Mouse (Mus musculus): ENCODE data around the gene Gm20219. TPM values are rescaled to one million over a fixed set of nuclear protein-coding genes. Genes with fewer than 3 reads are reported as not detected.

Gm20219 gene
- polyA plus RNA-seq, 1 experiment from 2014 or later, result 1.0 TPM

GRCm38 (mm10) chr17:56551841-56552581, 2.2 kb downstream of the Gm20219 start:
- H3K27ac ChIP-seq, result no peak overlapping the region
- no peak overlapping the region for H3K4me2 ChIP-seq
- no peak overlapping the region for H3K9ac ChIP-seq (replicated peaks)
- no peaks in the 10 kb centered on the region for H3K4me1 ChIP-seq (replicated peaks)
- no peak for ATAC-seq (ENCODE audit: insufficient number of reproducible peaks, insufficient read depth, low FRiP score, low TSS enrichment, low read depth)
- H3K9me3 ChIP-seq, result no peaks in the 10 kb centered on the region
- H3K27me3 ChIP-seq, result no peaks in the 10 kb centered on the region
- 75% methylated on average over 6 of the region's 6 CpGs for WGBS
- no peak overlapping the region for H3K4me3 ChIP-seq (replicated peaks)
- no peaks in the 10 kb centered on the region for H3K36me3 ChIP-seq

- H3K4me2 ChIP-seq, result no peak overlapping the region
- H3K4me3 ChIP-seq (replicated peaks), result no peak overlapping the region
- H3K4me1 ChIP-seq (replicated peaks), result no peaks in the 10 kb centered on the region
- no peak overlapping the region for H3K9ac ChIP-seq (replicated peaks)
- H3K27me3 ChIP-seq, result no peaks in the 10 kb centered on the region
- H3K27ac ChIP-seq, result no peak overlapping the region
- WGBS, result 74% methylated on average over 12 of the region's 12 CpGs
- H3K36me3 ChIP-seq, result no peaks in the 10 kb centered on the region
- H3K9me3 ChIP-seq, result no peaks in the 10 kb centered on the region
- no peak for ATAC-seq (ENCODE audit: insufficient number of reproducible peaks, insufficient read depth, low FRiP score, low TSS enrichment, low read depth)
Observed at GRCm38 (mm10) chr17:56550784-56551475, 3.3 kb downstream of the Gm20219 start.

- no peak overlapping the region for H3K4me2 ChIP-seq
- H3K36me3 ChIP-seq, result no peaks in the 10 kb centered on the region
- no peak overlapping the region for H3K4me3 ChIP-seq (replicated peaks)
- 39% methylated on average over 4 of the region's 4 CpGs for WGBS
- no peaks in the 10 kb centered on the region for H3K9me3 ChIP-seq
- H3K4me1 ChIP-seq (replicated peaks), result no peaks in the 10 kb centered on the region
- ATAC-seq (ENCODE audit: insufficient number of reproducible peaks, insufficient read depth, low FRiP score, low TSS enrichment, low read depth), result no peak
- H3K27ac ChIP-seq, result no peak overlapping the region
- H3K27me3 ChIP-seq, result no peaks in the 10 kb centered on the region
- H3K9ac ChIP-seq (replicated peaks), result no peak overlapping the region; the same call in 1 of the 2 replicates
Observed at GRCm38 (mm10) chr17:56548605-56549105, 5.5 kb downstream of the Gm20219 start.

- Histone ChIP-seq H3K9me3 (no peaks in the 10 kb centered on the region), H3K4me2 (no peak overlapping the region), H3K36me3 (no peaks in the 10 kb centered on the region), H3K4me1 (replicated peaks) (0 out of 2 replicates have a peak, but pooled peaks cover under 1% of the 10 kb centered on the region), H3K27ac (no peak overlapping the region), H3K27me3 (no peaks in the 10 kb centered on the region), H3K9ac (replicated peaks) (no peak overlapping the region), H3K4me3 (replicated peaks) (no peak overlapping the region)
- 67% methylated on average over 9 of the region's 9 CpGs for WGBS
- ATAC-seq (ENCODE audit: insufficient number of reproducible peaks, insufficient read depth, low FRiP score, low TSS enrichment, low read depth), result no peak; the same call in 1 of the 2 replicates
Observed at GRCm38 (mm10) chr17:56547846-56548604, 6.2 kb downstream of the Gm20219 start.

- Histone ChIP-seq H3K36me3 (no peaks in the 10 kb centered on the region), H3K9me3 (no peaks in the 10 kb centered on the region), H3K27me3 (no peaks in the 10 kb centered on the region), H3K4me3 (replicated peaks) (no peak overlapping the region), H3K4me1 (replicated peaks) (0 out of 2 replicates have a peak, but pooled peaks cover 6% of the 10 kb centered on the region), H3K9ac (replicated peaks) (no peak overlapping the region), H3K27ac (no peak overlapping the region), H3K4me2 (no peak overlapping the region)
- ATAC-seq (ENCODE audit: insufficient number of reproducible peaks, insufficient read depth, low FRiP score, low TSS enrichment, low read depth), result no peak
- WGBS, result 70% methylated on average over 17 of the region's 17 CpGs
Observed at GRCm38 (mm10) chr17:56547116-56547845, 6.9 kb downstream of the Gm20219 start.

DNA sequence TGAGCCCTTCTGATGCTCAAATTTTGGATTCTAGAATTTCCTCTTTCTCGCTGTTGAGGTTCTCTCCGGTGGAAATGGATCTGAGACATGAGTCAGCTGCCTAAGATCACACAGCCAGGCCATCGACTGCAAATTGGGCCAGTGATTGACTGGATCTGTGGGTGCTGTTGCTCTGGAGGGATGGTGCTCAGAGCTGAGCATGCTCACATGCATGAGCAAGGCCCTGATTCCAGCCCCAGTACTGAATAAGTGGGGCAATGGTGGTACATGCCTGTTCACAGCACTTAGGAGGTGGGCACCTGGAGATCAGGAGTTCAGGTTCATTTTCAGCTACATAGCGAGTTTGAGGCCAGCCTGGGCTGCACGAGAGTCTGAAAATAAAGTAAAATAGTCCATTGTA, 7.6 kb downstream of the Gm20219 start:
- Histone ChIP-seq H3K4me2 (no peak overlapping the region), H3K27ac (no peak overlapping the region), H3K9ac (replicated peaks) (no peak overlapping the region), H3K36me3 (no peaks in the 10 kb centered on the region), H3K9me3 (no peaks in the 10 kb centered on the region), H3K4me1 (replicated peaks) (0 out of 2 replicates have a peak, but pooled peaks cover 6% of the 10 kb centered on the region), H3K4me3 (replicated peaks) (no peak overlapping the region), H3K27me3 (no peaks in the 10 kb centered on the region)
- 87% methylated on average over 5 of the region's 5 CpGs for WGBS
- no peak for ATAC-seq (ENCODE audit: insufficient number of reproducible peaks, insufficient read depth, low FRiP score, low TSS enrichment, low read depth)

- H3K36me3 ChIP-seq, result no peaks in the 10 kb centered on the region
- no peak overlapping the region for H3K27ac ChIP-seq
- H3K27me3 ChIP-seq, result no peaks in the 10 kb centered on the region
- no peak for ATAC-seq (ENCODE audit: insufficient number of reproducible peaks, insufficient read depth, low FRiP score, low TSS enrichment, low read depth)
- H3K4me2 ChIP-seq, result no peak overlapping the region
- no peaks in the 10 kb centered on the region for H3K9me3 ChIP-seq
- H3K9ac ChIP-seq (replicated peaks), result no peak overlapping the region
- H3K4me1 ChIP-seq (replicated peaks), result 0 out of 2 replicates have a peak, but pooled peaks cover 6% of the 10 kb centered on the region
- WGBS, result 72% methylated on average over 1 of the region's 1 CpGs
- H3K4me3 ChIP-seq (replicated peaks), result no peak overlapping the region
Observed at GRCm38 (mm10) chr17:56545945-56546344, 8.2 kb downstream of the Gm20219 start.

DNA sequence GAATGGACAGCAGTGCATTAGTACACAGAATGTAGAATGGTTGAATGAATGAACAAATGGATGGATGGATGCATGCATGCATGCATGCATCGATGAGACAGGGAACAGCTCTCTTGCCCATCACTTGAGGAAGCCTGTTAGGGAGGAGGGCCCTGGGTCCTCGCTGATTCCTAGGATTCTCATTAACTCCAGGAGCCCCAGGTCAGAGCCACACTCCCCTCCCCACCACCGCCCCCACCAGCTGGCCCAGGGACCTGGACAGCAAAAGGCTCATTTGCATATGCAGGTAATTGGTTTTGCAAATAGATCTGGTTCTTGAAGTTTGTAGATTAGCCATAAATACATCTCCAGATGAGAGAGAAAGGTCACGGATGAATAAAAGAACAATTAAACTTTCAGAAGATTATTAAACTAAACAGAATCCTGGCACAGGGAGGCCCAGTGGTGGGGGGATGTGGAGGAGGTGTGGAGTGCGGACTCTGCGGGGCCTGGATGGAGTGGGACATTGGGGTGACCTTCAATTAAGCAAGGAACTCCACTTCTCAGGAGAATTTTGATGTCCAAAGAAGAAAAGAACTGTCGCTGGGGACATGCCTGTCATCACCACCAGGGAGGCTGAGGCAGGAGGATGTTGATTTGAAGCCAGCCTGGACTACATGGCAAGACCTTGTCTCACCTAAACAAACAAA, 9.3 kb downstream of the Gm20219 start:
- Histone ChIP-seq H3K9ac (replicated peaks) (no peak overlapping the region), H3K27ac (no peak overlapping the region), H3K4me1 (replicated peaks) (0 out of 2 replicates have a peak, but pooled peaks cover 6% of the 10 kb centered on the region), H3K27me3 (no peaks in the 10 kb centered on the region), H3K9me3 (no peaks in the 10 kb centered on the region), H3K4me3 (replicated peaks) (no peak overlapping the region), H3K4me2 (no peak overlapping the region), H3K36me3 (no peaks in the 10 kb centered on the region)
- ATAC-seq (ENCODE audit: insufficient number of reproducible peaks, insufficient read depth, low FRiP score, low TSS enrichment, low read depth), result no peak
- 75% methylated on average over 7 of the region's 7 CpGs for WGBS

- Histone ChIP-seq H3K27me3 (no peaks in the 10 kb centered on the region), H3K36me3 (no peaks in the 10 kb centered on the region), H3K9ac (replicated peaks) (no peak overlapping the region), H3K4me1 (replicated peaks) (0 out of 2 replicates have a peak, but pooled peaks cover 6% of the 10 kb centered on the region), H3K4me3 (replicated peaks) (no peak overlapping the region), H3K4me2 (no peak overlapping the region), H3K27ac (no peak overlapping the region), H3K9me3 (no peaks in the 10 kb centered on the region)
- WGBS, result 71% methylated on average over 3 of the region's 3 CpGs
- no peak for ATAC-seq (ENCODE audit: insufficient number of reproducible peaks, insufficient read depth, low FRiP score, low TSS enrichment, low read depth)
Observed at GRCm38 (mm10) chr17:56543684-56544224, 10.4 kb downstream of the Gm20219 start.

DNA sequence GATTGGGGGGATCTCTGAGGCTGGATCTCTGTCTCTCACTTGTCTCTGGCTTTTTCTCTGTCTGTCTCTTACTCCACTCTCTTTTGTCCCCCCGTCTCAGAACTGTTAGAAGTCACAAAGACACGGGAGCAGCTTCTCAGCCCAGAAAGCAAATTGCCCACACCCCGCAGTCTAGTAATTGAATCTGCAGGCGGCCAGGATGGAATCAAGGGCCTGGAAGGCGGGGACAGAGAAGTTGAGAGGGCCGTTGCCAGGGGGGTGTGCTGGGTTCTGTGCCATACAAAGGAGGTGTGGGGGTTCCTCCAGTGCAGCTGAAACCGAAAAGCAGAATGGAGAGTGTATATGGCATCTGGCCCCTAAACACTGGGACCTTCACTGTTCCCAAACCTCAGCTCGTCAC, 11.5 kb downstream of the Gm20219 start:
- no peak for ATAC-seq (ENCODE audit: insufficient number of reproducible peaks, insufficient read depth, low FRiP score, low TSS enrichment, low read depth)
- 45% methylated on average over 8 of the region's 8 CpGs for WGBS
- Histone ChIP-seq H3K4me1 (replicated peaks) (0 out of 2 replicates have a peak, but pooled peaks cover 6% of the 10 kb centered on the region), H3K4me3 (replicated peaks) (no peak overlapping the region), H3K9ac (replicated peaks) (no peak overlapping the region), H3K9me3 (no peaks in the 10 kb centered on the region), H3K27ac (no peak overlapping the region), H3K36me3 (no peaks in the 10 kb centered on the region), H3K4me2 (no peak overlapping the region), H3K27me3 (no peaks in the 10 kb centered on the region)
